Mouse (Mus musculus) cerebellum, adult 2 months (tissue): ENCODE results near the gene Nrxn3.

Source experiments
- CTCF ChIP-seq: fragments of 200-500 bp; IDR thresholded peaks from 2 replicates; pipeline ENCODE4 v1.5.1; 2011; ENCODE audit warnings: low read depth, mild to moderate bottlenecking, control low read depth, low read length, moderate library complexity, borderline replicate concordance; ENCODE audit not compliant: insufficient read depth
- POLR2A ChIP-seq: fragments of 200-500 bp; IDR thresholded peaks from 2 replicates; pipeline ENCODE4 v1.6.1; 2011; ENCODE audit warnings: low read length, control low read depth, borderline replicate concordance; ENCODE audit not compliant: insufficient read depth

DNA sequence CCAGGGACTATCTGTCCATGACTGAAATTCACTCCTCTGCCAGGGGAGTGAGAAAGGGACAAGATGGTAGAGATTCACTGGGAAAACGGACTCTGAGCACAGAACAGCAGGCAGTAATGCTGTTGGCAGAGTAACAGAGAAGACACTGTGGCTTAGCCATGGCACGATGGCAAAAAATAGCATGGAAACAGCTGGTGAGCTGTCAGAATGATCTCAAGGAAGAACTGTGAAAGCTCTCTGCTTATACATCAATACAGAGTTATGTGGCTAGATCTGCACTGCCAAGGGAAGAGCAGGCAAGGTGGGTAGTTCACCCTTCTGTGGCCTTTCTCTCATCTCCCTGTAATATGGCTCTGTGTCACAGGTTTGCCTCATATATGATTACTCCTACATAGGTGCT is 1419.3 kb downstream of the Nrxn3 start:
- TF ChIP-seq CTCF: no peak
- no peak for TF ChIP-seq POLR2A
